Mouse (Mus musculus): ENCODE measurements around the gene Egr4. TPM values are rescaled to one million over a fixed set of nuclear protein-coding genes. Genes with fewer than 3 reads are reported as not detected.

Gene Egr4
- total RNA-seq, 2 experiments from 2014 or later, result not detected

DNA sequence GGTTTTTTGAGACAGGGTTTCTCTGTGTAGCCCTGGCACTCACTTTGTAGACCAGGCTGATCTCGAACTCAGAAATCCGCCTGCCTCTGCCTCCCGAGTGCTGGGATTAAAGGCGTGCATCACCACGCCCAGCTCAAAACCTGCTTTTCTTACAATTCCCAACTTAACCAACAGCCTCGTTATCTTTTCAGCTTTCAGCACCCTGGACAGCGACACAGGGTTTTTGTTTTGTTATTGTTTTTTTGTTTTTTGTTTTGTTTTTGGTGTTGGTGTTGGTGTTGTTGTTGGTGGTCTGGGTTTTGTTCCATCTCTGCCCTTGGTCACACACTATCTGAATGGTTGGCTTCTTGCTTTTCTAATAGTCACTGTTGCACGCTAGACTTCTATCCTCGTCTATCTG lies 15.2 kb downstream of the Egr4 start:
- no peak for ATAC-seq (replicated peaks; ENCODE audit: poor library complexity, severe bottlenecking)

- no peak for ATAC-seq (replicated peaks; ENCODE audit: poor library complexity, severe bottlenecking)
These were observed 16.4 kb downstream of the Egr4 start for GRCm38 (mm10) chr6:85496976-85497375.

DNA sequence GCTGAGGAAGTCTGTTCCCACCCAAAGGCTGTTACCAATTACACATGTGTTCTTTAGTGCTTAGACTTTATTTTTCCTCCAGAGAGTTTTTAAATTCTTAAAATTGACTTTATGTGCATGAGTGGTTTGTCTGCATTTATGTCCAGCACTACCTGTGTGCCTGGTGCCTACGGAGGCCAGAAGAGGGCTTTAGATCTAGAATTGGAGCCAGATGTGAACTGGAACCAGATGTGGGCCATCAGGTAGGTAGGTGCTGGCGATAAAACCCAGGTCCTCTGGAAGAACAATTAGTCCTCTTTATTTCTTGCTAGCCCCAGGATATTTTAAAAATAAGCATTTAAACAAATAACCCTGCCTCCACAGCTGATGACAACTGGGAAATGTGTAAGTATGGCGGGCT lies 21.8 kb downstream of the Egr4 start:
- ATAC-seq (replicated peaks; ENCODE audit: poor library complexity, severe bottlenecking), result no peak

DNA sequence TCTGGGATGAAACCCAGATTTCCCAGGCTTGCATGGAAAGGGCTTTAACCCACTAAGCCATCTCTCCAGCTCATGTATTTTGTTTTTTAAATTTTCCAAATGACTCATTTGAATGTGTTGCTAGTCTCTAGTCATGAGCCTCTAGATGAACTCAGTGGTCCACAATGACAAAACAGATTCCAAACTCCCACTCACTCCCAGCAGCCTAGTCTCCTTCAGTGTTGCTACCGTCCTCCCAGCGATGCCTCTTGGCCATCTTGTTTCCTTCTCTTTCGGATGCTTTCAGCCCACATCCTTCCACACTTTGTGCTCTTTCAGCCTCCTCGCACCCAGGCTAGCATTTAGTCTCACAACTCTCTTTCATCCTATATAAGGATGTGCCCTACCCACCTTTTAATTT lies 23.1 kb downstream of the Egr4 start:
- ATAC-seq (replicated peaks; ENCODE audit: poor library complexity, severe bottlenecking), result no peak

DNA sequence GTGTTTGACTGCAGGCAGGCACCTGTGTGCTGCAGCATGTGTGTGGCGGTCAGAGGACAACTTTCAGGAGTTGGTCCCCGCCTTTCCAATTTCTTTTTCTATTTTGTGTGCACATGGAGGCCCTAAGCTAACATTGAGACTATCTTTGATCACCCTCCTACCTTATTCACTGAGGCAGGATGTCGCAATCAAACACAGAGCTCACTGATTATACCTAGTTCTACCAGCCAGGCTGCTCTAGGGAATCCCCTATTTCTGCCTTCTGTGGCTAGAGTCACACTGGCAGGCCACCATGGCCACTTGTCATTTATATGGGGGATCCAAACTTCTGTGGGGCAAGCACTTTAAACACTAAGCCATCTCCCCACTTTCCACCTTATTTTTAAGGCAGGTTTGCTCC lies 23.7 kb downstream of the Egr4 start:
- no peak for ATAC-seq (replicated peaks; ENCODE audit: poor library complexity, severe bottlenecking)

- no peak for ATAC-seq (replicated peaks; ENCODE audit: poor library complexity, severe bottlenecking)
These were observed 24.9 kb downstream of the Egr4 start for GRCm38 (mm10) chr6:85488510-85488909.

GRCm38 (mm10) chr6:85485738-85486137 lies 27.7 kb downstream of the Egr4 start:
- no peak for ATAC-seq (replicated peaks; ENCODE audit: poor library complexity, severe bottlenecking)

DNA sequence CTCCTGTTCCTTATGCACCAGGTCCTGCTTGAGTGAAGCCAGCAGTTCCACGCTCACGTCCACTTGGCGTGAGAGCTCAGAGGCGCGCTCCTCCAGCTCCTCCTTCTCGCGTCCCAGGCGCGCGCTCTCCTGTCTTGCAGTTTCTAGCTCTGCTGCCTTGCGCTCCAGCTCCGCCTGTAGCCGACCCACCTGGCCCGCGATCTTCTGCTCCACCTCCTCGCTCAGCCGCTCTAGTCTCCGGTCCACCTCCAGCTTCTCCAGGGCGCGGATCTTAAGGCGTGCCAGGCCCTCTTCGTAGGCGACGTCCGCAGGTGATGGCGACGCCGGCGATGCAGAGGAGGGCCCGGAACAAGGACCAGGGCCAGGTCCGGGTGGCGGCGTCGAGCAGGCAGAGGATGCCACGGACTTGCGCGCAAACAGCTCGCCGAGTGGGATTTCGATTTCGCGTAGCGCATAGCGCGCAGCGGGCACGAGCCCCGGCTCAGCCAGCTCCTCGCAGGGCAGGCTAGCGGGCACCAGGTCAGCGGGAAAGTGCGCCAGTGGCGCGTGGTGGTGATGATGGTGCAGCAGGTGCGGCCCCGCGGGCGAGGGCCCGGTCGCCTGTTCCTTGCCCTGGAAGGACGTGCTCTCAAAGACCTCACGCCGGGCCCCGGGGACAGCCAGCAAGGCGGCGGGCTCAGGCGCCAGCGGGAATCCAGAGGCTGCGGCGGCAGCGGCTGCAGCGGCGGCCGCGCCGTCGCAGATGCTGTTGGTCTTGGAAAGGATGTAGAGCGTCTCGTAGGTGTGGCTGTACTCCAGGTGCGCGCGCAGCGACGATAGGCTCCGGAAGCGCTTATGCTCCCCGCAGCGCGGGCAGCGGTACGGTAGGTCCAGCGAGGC lies 29.3 kb downstream of the Egr4 start:
- ATAC-seq (replicated peaks; ENCODE audit: poor library complexity, severe bottlenecking), result 0 out of 2 replicates have a peak, but pooled peaks have one; percentile 7

GRCm38 (mm10) chr6:85480685-85481084 lies 32.7 kb downstream of the Egr4 start:
- ATAC-seq (replicated peaks; ENCODE audit: poor library complexity, severe bottlenecking), result no peak

- no peak for ATAC-seq (replicated peaks; ENCODE audit: poor library complexity, severe bottlenecking)
These were observed 33.4 kb downstream of the Egr4 start for GRCm38 (mm10) chr6:85479979-85480378.

GRCm38 (mm10) chr6:85478416-85478815 lies 35.0 kb downstream of the Egr4 start:
- no peak for ATAC-seq (replicated peaks; ENCODE audit: poor library complexity, severe bottlenecking)

DNA sequence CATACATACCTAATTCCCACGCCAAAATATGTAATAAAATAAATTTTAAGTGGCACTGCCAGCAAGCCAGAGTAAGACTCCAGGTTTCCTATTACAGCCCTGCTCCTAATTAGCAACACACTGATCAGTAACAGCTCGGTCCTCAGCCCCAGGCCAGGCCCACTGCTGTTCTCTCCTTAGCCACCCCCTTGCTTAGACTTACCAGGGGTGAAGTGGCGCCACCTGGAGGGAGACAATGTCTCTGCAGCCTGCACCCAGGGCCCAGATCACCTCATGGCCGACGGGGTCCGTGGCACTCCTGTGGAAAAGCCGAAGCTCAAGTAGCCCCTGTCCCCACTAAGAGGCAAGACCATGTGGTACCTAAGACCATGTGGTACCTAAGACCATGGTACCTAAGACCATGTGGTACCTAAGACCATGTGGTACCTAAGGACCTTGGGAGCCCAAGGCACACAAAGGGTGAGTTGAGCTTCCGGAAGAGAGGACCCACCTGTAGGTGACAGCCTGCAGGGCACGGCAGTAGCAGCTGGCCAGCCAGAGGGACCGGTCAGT lies 35.9 kb downstream of the Egr4 start:
- peak; percentile 70 for ATAC-seq (replicated peaks; ENCODE audit: poor library complexity, severe bottlenecking)

GRCm38 (mm10) chr6:85475581-85475980 lies 37.8 kb downstream of the Egr4 start:
- ATAC-seq (replicated peaks; ENCODE audit: poor library complexity, severe bottlenecking), result no peak

DNA sequence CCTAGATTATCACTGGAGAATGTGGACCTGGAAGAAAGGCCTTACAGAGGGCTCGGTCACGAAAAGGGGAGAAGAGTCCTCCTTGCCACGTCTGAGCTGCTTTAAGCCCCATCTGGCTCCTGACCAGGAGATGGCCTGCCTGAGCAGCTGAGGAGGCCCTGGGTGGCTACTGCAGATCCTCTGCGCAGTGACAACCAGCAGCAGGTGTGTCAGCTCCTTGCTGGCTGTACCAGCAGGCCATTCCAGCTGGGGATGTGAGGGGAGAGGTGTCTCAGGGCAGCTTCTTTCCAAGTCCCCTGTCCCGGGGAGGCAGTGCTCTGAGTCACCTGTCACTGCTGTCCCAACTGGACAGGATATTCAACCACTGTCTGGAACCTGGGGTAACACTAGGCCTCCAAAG lies 40.8 kb downstream of the Egr4 start:
- no peak for ATAC-seq (replicated peaks; ENCODE audit: poor library complexity, severe bottlenecking)

- no peak for ATAC-seq (replicated peaks; ENCODE audit: poor library complexity, severe bottlenecking)
These were observed 41.4 kb downstream of the Egr4 start for GRCm38 (mm10) chr6:85471962-85472361.

DNA sequence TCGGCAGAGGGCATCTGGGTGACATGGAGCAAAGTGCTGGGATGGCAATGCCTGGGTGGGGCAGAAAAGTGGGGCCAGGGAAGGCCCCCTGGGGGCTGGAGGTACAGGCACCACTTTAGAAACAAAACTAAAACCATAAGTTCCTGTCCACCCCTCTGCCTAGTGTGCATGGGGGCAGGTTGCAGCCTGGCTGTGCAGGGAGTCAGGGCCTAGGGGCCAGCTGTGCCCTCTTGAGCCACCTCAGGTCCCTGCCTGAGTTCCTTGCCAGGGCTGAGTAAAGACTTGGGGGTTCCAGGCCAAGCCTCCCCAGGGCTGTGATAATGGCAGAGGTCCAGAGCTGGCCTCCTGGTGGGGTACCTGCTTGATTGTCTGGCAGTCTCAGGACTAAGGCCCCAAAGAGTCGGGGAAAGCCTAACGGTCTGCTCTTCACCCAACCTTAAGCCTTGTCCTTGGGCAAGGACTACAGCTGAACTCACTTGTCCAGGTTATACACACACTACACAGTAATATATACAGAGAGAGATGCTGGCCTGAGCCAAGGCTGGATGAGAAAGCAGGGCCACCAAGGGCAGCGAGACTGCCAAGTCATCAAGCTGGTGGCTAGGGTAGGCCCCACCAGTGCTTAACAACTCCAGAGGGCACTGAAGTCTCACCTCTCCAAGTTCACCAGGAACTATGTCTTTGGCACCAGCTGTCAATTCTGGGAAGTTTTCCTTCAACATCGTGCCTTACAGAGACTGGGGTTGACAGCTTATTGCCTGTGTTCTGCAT lies 43.5 kb downstream of the Egr4 start:
- ATAC-seq (replicated peaks; ENCODE audit: poor library complexity, severe bottlenecking), result no peak

- no peak for ATAC-seq (replicated peaks; ENCODE audit: poor library complexity, severe bottlenecking)
These were observed 48.0 kb downstream of the Egr4 start for GRCm38 (mm10) chr6:85465381-85465780.
